Mouse (Mus musculus) intestine, embryonic 15.5 days (tissue): ENCODE results near the gene Nln. TPM values are rescaled to one million over a fixed set of nuclear protein-coding genes. Genes with fewer than 3 reads are reported as not detected.

Experiments
- polyA plus RNA-seq: library from polyadenylated mRNA; unstranded; fragments of >200 nt; fragmentation: Nextera tagmentation; extraction: Ambion mirVana; gene quantifications from 2 replicates; pipeline ENCODE4 v1.2.1, GENCODE M21; 2015

Nln gene
- polyA plus RNA-seq, 1 experiment from 2014 or later = 19.9 TPM

Other genes starting within 250 kb of the Nln start
- 17.5 and 18.7 TPM in 2 replicates for gene Erbin, start 189.1 kb downstream of the Nln start, polyA plus RNA-seq
- 4.3 and 4.8 TPM in 2 replicates for gene Sgtb, start 127 bp upstream of the Nln start, polyA plus RNA-seq
- gene Trappc13, start 68.9 kb upstream of the Nln start, polyA plus RNA-seq = 56.2 and 61.4 TPM in 2 replicates
- gene Trim23, start 69.2 kb upstream of the Nln start, polyA plus RNA-seq = 10.9 and 13.2 TPM in 2 replicates
- gene Cenpk, start 119.0 kb upstream of the Nln start, polyA plus RNA-seq = 48.7 and 59.0 TPM in 2 replicates
- gene Ppwd1, start 119.2 kb upstream of the Nln start, polyA plus RNA-seq = 12.9 and 14.8 TPM in 2 replicates
- gene Adamts6, start 178.2 kb upstream of the Nln start, polyA plus RNA-seq = 1.7 and 2.1 TPM in 2 replicates